Mouse (Mus musculus): Measurements from ENCODE around the gene Zfp385a. TPM values are rescaled to one million over a fixed set of nuclear protein-coding genes. Genes with fewer than 3 reads are reported as not detected.

Gene Zfp385a
- polyA plus RNA-seq, 1 experiment from 2014 or later, result 11.7 TPM

DNA sequence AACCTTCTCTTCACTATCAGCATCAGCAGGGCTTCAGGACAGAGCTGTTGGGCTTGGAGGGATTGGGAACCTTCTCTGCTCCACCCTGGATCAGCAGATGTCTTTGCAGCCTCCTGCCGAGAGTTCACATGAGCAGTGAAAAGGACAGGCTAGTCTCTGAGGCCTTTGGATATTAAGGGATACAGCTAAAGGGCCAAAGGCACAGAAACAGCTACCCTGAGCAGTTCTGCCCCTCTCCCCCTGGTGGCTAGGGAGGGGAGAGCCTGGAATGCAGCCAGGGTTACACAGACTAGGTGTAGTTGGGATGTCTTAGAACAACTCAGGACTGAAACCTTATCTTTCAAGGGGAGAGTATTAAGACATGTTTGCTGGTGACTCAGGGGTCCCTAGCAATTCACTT lies 18.8 kb downstream of the Zfp385a start:
- no peak overlapping the region for H3K9ac ChIP-seq (ENCODE audit: low read length)
- 68% methylated on average over 1 of the region's 1 CpGs for WGBS
- no peaks in the 10 kb centered on the region for H3K9me3 ChIP-seq (replicated peaks; ENCODE audit: control insufficient read depth, low read length)
- no peak overlapping the region for H3K4me2 ChIP-seq (ENCODE audit: low read length)
- H3K4me3 ChIP-seq (ENCODE audit: low read depth, low read length), result no peak overlapping the region
- H3K4me1 ChIP-seq (ENCODE audit: control insufficient read depth, insufficient read depth, low read length), result peaks cover 11% of the 10 kb centered on the region
- DNase-seq (ENCODE audit: low spot score) (no peak), ATAC-seq (no peak)
- no peak overlapping the region for H3K27ac ChIP-seq (ENCODE audit: low read depth, low read length)
- H3K36me3 ChIP-seq (ENCODE audit: control insufficient read depth, insufficient read depth, low read length), result peaks cover 25% of the 10 kb centered on the region
- no peaks in the 10 kb centered on the region for H3K27me3 ChIP-seq (replicated peaks; ENCODE audit: control insufficient read depth, insufficient read depth, low read length)

GRCm38 (mm10) chr15:103318201-103318816 lies 21.6 kb downstream of the Zfp385a start:
- Histone ChIP-seq H3K27me3 (replicated peaks; ENCODE audit: control insufficient read depth, insufficient read depth, low read length) (no peaks in the 10 kb centered on the region), H3K36me3 (ENCODE audit: control insufficient read depth, insufficient read depth, low read length) (peaks cover 33% of the 10 kb centered on the region), H3K27ac (ENCODE audit: low read depth, low read length) (no peak overlapping the region), H3K4me3 (ENCODE audit: low read depth, low read length) (no peak overlapping the region), H3K4me2 (ENCODE audit: low read length) (no peak overlapping the region), H3K9ac (ENCODE audit: low read length) (no peak overlapping the region), H3K4me1 (ENCODE audit: control insufficient read depth, insufficient read depth, low read length) (peaks cover 10% of the 10 kb centered on the region), H3K9me3 (replicated peaks; ENCODE audit: control insufficient read depth, low read length) (no peaks in the 10 kb centered on the region)
- no peak for DNase-seq (ENCODE audit: low spot score)
- no peak for ATAC-seq
- WGBS, result 76% methylated on average over 3 of the region's 3 CpGs

DNA sequence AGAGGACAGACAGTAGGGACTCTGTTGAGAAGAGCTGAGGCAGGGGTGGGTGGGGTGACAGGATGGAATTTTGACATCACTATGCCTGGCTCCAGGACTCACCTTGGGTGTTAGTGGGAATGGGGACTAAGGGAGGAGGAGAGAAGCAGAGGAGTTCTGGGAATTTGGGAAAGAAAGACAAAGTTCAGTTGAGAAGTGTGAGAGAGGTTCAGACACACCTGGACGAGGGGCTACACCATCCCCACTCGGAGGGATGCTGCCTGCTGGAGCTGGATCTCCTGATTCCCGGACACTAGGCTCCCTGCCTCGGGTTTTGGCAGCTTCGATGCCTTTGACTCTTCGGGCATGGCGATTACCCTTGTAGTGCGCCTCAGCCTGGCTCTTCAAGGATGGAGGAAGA lies 22.2 kb downstream of the Zfp385a start:
- DNase-seq (ENCODE audit: low spot score), result no peak
- no peak overlapping the region for H3K4me3 ChIP-seq (ENCODE audit: low read depth, low read length)
- H3K9ac ChIP-seq (ENCODE audit: low read length), result no peak overlapping the region

DNA sequence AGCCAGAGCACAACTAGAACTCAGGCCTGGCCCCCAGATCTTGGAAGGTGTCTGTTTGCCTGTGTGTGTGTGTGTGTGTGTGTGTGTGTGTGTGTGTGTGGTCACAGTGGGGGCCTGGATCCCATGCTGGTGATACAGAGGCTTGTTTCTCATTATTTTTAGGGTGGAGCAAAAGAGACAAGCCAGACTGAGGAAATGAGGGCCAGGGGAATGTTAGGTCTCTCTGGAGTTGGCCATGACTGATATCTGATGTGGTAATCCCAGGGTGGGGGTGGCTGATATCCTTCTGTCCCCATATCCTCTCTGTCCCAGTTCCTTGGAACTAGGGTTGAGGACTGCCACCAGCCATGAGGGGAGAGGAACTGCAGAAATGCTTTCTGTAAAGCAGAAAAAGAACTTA lies 22.8 kb downstream of the Zfp385a start:
- no peak overlapping the region for H3K9ac ChIP-seq (ENCODE audit: low read length)
- ATAC-seq, result no peak
- no peak for DNase-seq (ENCODE audit: low spot score)
- H3K36me3 ChIP-seq (ENCODE audit: control insufficient read depth, insufficient read depth, low read length), result peaks cover 33% of the 10 kb centered on the region
- H3K4me3 ChIP-seq (ENCODE audit: low read depth, low read length), result no peak overlapping the region
- no peak overlapping the region for H3K4me2 ChIP-seq (ENCODE audit: low read length)
- no peak overlapping the region for H3K27ac ChIP-seq (ENCODE audit: low read depth, low read length)
- H3K4me1 ChIP-seq (ENCODE audit: control insufficient read depth, insufficient read depth, low read length), result peaks cover 3% of the 10 kb centered on the region
- no peaks in the 10 kb centered on the region for H3K9me3 ChIP-seq (replicated peaks; ENCODE audit: control insufficient read depth, low read length)
- no peaks in the 10 kb centered on the region for H3K27me3 ChIP-seq (replicated peaks; ENCODE audit: control insufficient read depth, insufficient read depth, low read length)

More for the DNA sequence above, 22.2 kb downstream of the Zfp385a start:
- Histone ChIP-seq H3K4me1 (ENCODE audit: control insufficient read depth, insufficient read depth, low read length) (peaks cover 8% of the 10 kb centered on the region), H3K4me2 (ENCODE audit: low read length) (no peak overlapping the region), H3K27me3 (replicated peaks; ENCODE audit: control insufficient read depth, insufficient read depth, low read length) (no peaks in the 10 kb centered on the region), H3K36me3 (ENCODE audit: control insufficient read depth, insufficient read depth, low read length) (peaks cover 33% of the 10 kb centered on the region), H3K27ac (ENCODE audit: low read depth, low read length) (no peak overlapping the region), H3K9me3 (replicated peaks; ENCODE audit: control insufficient read depth, low read length) (no peaks in the 10 kb centered on the region)
- 88% methylated on average over 8 of the region's 8 CpGs for WGBS
- ATAC-seq, result no peak

DNA sequence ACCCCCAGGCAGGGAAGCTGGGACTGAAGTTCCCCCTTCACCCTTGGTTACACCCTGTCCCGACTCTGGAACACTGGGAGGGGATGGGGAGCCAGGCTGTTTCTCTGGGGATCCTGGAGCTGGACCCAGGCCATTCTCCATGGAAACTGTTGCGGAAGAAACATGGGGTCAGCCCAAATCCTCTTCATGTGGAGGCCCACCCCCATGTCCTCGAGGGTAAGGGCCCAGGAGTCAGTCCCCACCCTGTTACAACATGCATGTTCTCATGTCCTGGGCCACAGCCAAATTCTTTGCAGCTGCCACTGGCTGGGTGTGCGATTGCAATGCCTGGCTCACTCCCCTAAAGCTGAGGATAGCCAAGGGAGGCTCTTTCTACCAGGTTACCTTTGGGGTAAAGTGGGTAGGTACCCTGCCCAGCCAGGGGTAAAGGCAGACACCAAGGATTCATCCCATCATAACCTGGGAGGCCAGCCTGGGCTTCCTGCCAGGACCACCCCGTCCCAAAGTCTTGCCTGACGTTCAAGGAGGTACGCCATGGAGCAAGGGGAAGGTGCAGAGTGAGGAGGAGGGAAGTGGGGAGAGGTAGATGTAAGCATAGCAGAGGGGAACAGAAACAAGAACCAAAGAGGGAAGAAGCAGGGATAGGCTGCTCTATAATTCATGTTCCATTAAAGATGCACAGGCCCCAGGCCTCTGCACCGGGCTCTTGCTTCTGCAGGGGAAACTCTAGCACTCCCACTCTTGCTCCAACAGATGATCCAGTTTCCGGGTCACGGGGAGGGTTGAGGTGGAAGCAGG lies 23.7 kb downstream of the Zfp385a start:
- Histone ChIP-seq H3K4me1 (ENCODE audit: control insufficient read depth, insufficient read depth, low read length) (peaks cover 3% of the 10 kb centered on the region; the same call in 1 of the 2 replicates), H3K27me3 (replicated peaks; ENCODE audit: control insufficient read depth, insufficient read depth, low read length) (no peaks in the 10 kb centered on the region), H3K4me3 (ENCODE audit: low read depth, low read length) (no peak overlapping the region), H3K36me3 (ENCODE audit: control insufficient read depth, insufficient read depth, low read length) (peaks cover 33% of the 10 kb centered on the region), H3K27ac (ENCODE audit: low read depth, low read length) (no peak overlapping the region), H3K4me2 (ENCODE audit: low read length) (no peak overlapping the region), H3K9ac (ENCODE audit: low read length) (no peak overlapping the region), H3K9me3 (replicated peaks; ENCODE audit: control insufficient read depth, low read length) (no peaks in the 10 kb centered on the region)
- DNase-seq (ENCODE audit: low spot score) (no peak), ATAC-seq (no peak)
- WGBS, result 83% methylated on average over 10 of the region's 10 CpGs

- H3K36me3 ChIP-seq (ENCODE audit: control insufficient read depth, insufficient read depth, low read length), result peaks cover 33% of the 10 kb centered on the region
- ATAC-seq (peak; percentile 80), DNase-seq (ENCODE audit: low spot score) (peak; percentile 74)
- peak overlapping the region; percentile 15 for H3K4me3 ChIP-seq (ENCODE audit: low read depth, low read length)
- H3K4me1 ChIP-seq (ENCODE audit: control insufficient read depth, insufficient read depth, low read length), result peaks cover 3% of the 10 kb centered on the region; the same call in 1 of the 2 replicates
- H3K27ac ChIP-seq (ENCODE audit: low read depth, low read length), result no peak overlapping the region
- no peaks in the 10 kb centered on the region for H3K9me3 ChIP-seq (replicated peaks; ENCODE audit: control insufficient read depth, low read length)
- H3K9ac ChIP-seq (ENCODE audit: low read length), result peak overlapping the region; percentile 49
- H3K27me3 ChIP-seq (replicated peaks; ENCODE audit: control insufficient read depth, insufficient read depth, low read length), result no peaks in the 10 kb centered on the region
- H3K4me2 ChIP-seq (ENCODE audit: low read length), result peak overlapping the region; percentile 45
- WGBS, result 3% methylated on average over 18 of the region's 18 CpGs
Measured at GRCm38 (mm10) chr15:103315011-103315502, 24.8 kb downstream of the Zfp385a start.

DNA sequence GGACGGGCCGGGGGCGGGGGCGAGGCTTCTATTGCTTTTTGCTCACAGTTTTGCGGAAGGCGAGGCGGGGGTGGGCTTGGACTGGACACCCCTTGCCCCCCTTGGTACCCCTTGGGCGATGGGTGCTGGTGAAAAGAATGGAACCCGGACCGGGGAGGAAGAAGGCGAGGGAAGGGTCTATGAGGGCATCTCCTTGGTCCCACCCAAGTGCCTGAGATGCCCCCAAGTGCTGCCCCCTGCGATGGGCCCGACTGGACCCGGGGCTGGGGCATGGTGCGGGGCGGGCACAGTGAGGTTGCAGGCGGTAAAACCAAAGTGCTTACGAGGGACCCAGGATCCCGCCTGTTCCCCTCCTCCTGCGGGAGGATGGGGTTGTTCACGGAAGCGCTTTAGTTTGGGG lies 25.7 kb downstream of the Zfp385a start:
- DNase-seq (ENCODE audit: low spot score) (no peak), ATAC-seq (0 out of 2 replicates have a peak, but pooled peaks have one; percentile 19)
- H3K9me3 ChIP-seq (replicated peaks; ENCODE audit: control insufficient read depth, low read length), result no peaks in the 10 kb centered on the region
- no peak overlapping the region for H3K4me3 ChIP-seq (ENCODE audit: low read depth, low read length)
- 43% methylated on average over 22 of the region's 22 CpGs for WGBS
- H3K36me3 ChIP-seq (ENCODE audit: control insufficient read depth, insufficient read depth, low read length), result peaks cover 33% of the 10 kb centered on the region
- H3K9ac ChIP-seq (ENCODE audit: low read length), result peak overlapping the region; percentile 1; the same call in 1 of the 2 replicates
- H3K4me1 ChIP-seq (ENCODE audit: control insufficient read depth, insufficient read depth, low read length), result peaks cover 3% of the 10 kb centered on the region; the same call in 1 of the 2 replicates
- peak overlapping the region; percentile 45 for H3K4me2 ChIP-seq (ENCODE audit: low read length)
- no peak overlapping the region for H3K27ac ChIP-seq (ENCODE audit: low read depth, low read length)
- H3K27me3 ChIP-seq (replicated peaks; ENCODE audit: control insufficient read depth, insufficient read depth, low read length), result no peaks in the 10 kb centered on the region

- Histone ChIP-seq H3K27me3 (replicated peaks; ENCODE audit: control insufficient read depth, insufficient read depth, low read length) (no peaks in the 10 kb centered on the region), H3K36me3 (ENCODE audit: control insufficient read depth, insufficient read depth, low read length) (peaks cover 27% of the 10 kb centered on the region), H3K4me1 (ENCODE audit: control insufficient read depth, insufficient read depth, low read length) (peaks cover 3% of the 10 kb centered on the region; the same call in 1 of the 2 replicates), H3K4me2 (ENCODE audit: low read length) (no peak overlapping the region), H3K9me3 (replicated peaks; ENCODE audit: control insufficient read depth, low read length) (no peaks in the 10 kb centered on the region), H3K27ac (ENCODE audit: low read depth, low read length) (no peak overlapping the region), H3K4me3 (ENCODE audit: low read depth, low read length) (no peak overlapping the region), H3K9ac (ENCODE audit: low read length) (no peak overlapping the region)
- ATAC-seq (peak; percentile 24; the same call in 1 of the 2 replicates), DNase-seq (ENCODE audit: low spot score) (peak; percentile 92)
- WGBS, result 13% methylated on average over 18 of the region's 18 CpGs
Measured at GRCm38 (mm10) chr15:103313495-103314095, 26.3 kb downstream of the Zfp385a start.
